Mouse (Mus musculus) T-helper 17 cell (primary cell): ENCODE measurements at regions not wholly inside any gene's neighbourhood (a gene's known extent, or its start where the extent isn't known, plus 50 kb on each side); places are given as distances from the start of the nearest gene placed in this dataset.
"Not testable (repeated sequence)": the region's sequence is repeated elsewhere in the genome, so short reads cannot be mapped to it uniquely, and the experiment has no call there.

Source experiments
- in situ Hi-C, 2 experiments: fragments of 300-600 bp; cut with MboI, MseI; formaldehyde crosslinking; loops; 1 replicate in 1 of 2; 2 replicates in 1 of 2; pipeline ENCODE4 v1.15.1; 2025; ENCODE audit warnings: high pct_unique_total_duplicates in 2 of 2

DNA sequence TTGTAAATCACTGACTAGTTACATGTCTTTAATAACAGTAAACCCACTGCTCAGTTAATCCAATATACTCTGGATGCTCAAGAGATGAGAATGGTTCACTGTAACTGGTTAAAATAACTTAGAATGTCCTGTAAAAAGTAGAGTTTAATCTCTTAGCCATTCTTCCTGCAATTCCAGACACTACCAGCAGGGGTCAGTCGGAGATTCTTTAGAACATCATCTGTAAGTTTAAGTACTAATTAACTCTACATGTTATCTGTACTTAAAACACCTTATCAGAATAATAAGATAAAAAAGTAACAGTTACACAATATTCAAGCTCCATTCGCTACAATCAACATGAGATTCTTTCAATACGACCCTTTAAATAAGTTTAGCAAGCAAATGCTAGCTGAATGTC lies 58.7 kb upstream of the Olig3 start:
- in situ Hi-C loops, result no loop called here

GRCm38 (mm10) chr10:19295388-19296013 lies 60.8 kb upstream of the Olig3 start:
- in situ Hi-C loops, result no loop called here

- in situ Hi-C loops, result no loop called here
Measured at GRCm38 (mm10) chr10:19291474-19291873, 64.9 kb upstream of the Olig3 start.

DNA sequence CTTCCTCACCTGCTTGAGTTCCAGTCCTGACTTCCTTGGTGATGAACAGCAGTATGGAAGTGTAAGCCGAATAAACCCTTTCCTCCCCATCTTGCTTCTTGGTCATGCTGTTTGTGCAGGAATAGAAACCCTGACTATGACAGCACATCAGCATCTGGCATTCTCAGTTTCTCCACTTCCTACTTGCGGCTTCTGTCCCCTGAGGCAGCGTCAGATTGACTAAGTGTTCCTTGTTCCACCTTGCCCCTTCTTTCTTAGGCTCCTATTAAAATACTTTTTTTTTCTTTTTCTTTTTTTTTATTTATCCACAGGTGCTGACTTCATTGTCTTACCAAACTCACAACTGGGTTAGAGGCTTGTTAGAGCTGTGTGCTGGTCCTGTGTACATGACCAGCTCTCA lies 65.3 kb upstream of the Olig3 start:
- in situ Hi-C loops, result not testable (repeated sequence)

GRCm38 (mm10) chr10:19282166-19282565 lies 74.2 kb upstream of the Olig3 start:
- in situ Hi-C loops, result no loop called here

GRCm38 (mm10) chr10:19281021-19281420 lies 75.3 kb upstream of the Olig3 start:
- in situ Hi-C loops, result no loop called here

DNA sequence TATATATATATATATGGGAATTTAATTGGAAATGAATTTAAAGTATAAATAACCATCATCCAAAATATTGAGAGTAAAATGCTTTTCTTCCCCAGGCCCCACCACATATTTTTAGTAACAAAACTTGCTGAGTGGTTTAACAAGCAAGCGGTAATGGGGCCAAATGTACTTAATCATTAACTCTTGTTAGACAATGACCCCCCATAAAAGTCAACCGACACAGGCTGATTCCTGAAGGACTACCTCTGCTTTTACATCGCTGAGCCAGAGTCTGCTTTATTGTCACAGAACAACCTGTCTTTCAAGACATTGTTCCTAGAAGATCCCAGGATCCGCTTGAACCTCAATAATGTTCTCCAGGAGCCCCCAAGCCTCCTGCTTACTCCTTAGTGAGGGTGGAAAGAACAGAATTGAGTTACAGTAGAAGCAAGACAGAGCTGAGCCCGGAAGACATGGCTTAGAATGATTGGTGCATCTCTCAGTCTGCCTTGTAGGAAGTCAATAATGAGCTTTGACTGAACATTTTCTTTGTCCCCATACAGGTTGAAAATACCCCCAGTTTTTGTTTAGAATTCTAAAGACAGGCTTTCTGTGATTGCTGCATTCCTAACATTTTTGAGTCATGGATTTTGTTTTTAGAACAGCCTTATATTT lies 78.0 kb upstream of the Olig3 start:
- in situ Hi-C loops, result no loop called here

- in situ Hi-C loops, result no loop called here
Measured at GRCm38 (mm10) chr10:19277103-19277827, 79.1 kb upstream of the Olig3 start.

- in situ Hi-C loops, result loop anchor here in 1 of 2 experiments (25.0 kb wide), 1 partner anchor 412 kb away; no protein-coding TSS in a partner anchor
Measured at GRCm38 (mm10) chr10:19274985-19275384, 81.3 kb upstream of the Olig3 start.

DNA sequence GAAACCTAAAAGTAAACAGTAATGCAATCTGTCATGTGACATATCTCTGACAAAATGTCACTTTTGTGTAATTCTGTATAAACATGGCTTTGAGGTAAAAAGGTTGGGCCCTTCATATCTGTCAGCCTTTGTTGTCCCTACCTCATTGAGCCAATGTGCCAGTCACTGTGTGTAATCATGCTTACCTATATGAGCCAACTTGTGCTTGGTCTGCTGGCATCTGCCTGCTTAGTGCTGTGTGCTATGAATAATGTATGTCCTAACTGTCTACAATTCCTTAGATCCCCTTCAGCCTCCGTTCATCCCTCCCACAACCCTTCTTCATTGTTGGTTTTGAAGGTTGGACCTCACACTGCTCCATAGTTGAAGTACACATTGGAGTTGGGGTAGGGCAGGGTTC lies 86.9 kb upstream of the Olig3 start:
- in situ Hi-C loops, result loop anchor here in 1 of 2 experiments (25.0 kb wide), 1 partner anchor 418 kb away; no protein-coding TSS in a partner anchor

GRCm38 (mm10) chr10:19268051-19268450 lies 88.3 kb upstream of the Olig3 start:
- in situ Hi-C loops, result loop anchor here in 1 of 2 experiments (25.0 kb wide), 1 partner anchor 419 kb away; no protein-coding TSS in a partner anchor

DNA sequence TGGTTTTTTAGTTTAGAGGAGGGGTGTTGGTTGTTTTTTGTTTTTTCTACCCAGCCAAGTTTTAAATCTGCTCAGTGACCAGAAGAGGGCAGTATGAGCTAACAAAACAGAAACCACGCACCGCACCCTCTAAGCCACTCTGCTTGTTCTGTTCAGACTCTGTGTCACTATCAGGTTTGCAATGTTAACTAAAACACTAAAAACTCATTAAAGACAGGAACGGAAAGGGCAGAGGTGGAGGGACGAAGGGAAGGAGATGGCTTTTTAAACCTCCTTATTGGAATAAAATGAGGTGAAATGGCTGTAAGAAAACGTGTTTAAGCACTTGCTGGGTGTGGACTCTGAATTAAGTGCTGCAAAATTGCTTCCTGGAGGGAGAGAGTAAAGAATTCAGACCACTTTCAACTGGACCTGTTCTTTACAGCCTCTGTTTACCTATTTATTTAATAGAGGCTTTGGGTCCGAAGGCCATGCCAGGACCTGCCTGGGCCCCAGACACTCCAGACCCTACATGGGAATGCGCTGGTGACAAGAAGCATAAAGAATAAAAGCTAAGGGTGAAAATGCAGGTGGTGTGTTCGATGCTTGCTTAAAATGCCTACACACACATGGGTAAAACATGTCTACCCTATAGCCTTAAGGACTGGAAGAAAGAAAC lies 116.1 kb upstream of the Olig3 start:
- in situ Hi-C loops, result loop anchor here in 1 of 2 experiments (25.0 kb wide), 1 partner anchor 272 kb away; no protein-coding TSS in a partner anchor

- in situ Hi-C loops, result no loop called here
Measured at GRCm38 (mm10) chr10:19216240-19216639, 140.1 kb upstream of the Olig3 start.

DNA sequence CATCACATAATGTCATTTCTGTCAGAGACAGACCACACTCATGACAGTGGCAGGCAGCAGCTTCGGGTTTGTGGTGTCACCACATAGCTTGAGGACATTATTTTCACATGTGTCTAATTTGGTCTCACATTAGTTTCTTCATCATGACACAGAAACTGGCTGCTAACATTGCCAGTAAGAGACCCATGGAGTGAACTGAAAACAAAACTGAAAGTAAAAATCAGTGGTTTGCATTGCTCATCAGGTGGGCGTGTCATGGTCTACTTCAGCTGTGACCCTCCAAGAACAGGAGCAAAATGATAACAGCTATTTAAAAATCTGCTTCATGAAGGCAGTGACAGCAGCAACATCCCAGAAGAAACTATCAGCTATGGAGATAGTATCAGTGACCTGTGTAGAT lies 146.6 kb upstream of the Olig3 start:
- in situ Hi-C loops, result no loop called here

- in situ Hi-C loops, result no loop called here
Measured at GRCm38 (mm10) chr10:19208101-19208722, 148.1 kb upstream of the Olig3 start.

DNA sequence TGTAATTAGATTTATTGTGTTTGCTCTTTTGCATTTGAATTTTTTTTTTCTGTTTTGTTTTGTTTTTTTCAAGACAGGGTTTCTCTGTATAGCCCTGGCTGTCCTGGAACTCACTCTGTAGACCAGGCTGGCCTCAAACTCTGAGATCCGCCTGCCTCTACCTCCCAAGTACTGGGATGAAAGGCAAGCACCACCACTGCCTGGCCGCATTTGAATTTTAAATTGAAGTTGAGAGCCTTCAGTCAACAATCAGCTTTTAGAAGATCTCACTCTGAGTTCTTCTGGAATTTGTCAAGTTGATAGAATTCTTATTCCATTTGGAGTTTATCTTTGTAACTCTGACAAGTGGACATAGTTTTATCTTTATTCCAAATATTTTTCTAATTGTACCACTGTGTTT lies 148.8 kb upstream of the Olig3 start:
- in situ Hi-C loops, result no loop called here

GRCm38 (mm10) chr10:19200311-19200710 lies 156.0 kb upstream of the Olig3 start:
- in situ Hi-C loops, result no loop called here

DNA sequence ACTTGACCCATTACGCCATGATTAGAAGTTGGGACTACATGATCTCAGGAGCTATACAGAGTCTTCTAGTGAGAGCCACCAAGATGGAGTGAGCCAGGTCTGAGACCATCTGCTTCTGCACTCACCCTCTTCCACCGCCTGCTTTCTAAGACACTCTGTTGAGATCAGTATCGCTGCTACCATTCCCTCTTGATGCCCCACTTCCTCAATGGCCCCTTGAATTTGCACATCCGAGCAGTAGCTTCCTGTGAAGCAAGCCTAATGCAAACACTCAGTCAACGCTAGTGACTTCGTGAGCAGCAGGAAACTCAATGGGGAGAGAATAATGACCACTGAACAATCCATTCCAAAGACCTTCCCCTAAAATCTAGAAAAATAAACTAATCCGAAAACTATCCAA lies 160.7 kb upstream of the Olig3 start:
- in situ Hi-C loops, result no loop called here

- in situ Hi-C loops, result no loop called here
Measured at GRCm38 (mm10) chr10:19194646-19195045, 161.7 kb upstream of the Olig3 start.

- in situ Hi-C loops, result no loop called here
Measured at GRCm38 (mm10) chr10:19192971-19193758, 163.2 kb upstream of the Olig3 start.

- in situ Hi-C loops, result no loop called here
Measured at GRCm38 (mm10) chr10:19192221-19192620, 164.1 kb upstream of the Olig3 start.
